Mouse (Mus musculus) C3H10T1/2 (cell line): ENCODE data around the gene Cdyl. TPM values are rescaled to one million over a fixed set of nuclear protein-coding genes. Genes with fewer than 3 reads are reported as not detected.

ENCODE experiments used
- polyA plus RNA-seq, 2 experiments: library from polyadenylated mRNA; unstranded; fragments of >200 nt; fragmentation: generic; extraction: Trizol; gene quantifications; one replicate each; pipeline ENCODE4 v1.2.1; 2012; ENCODE audit warnings: missing spikeins in 2 of 2

Cdyl gene
- 1 to 10 TPM in 1 of 2 experiments, under 1 TPM in 1; 0.60 to 3.5 TPM for polyA plus RNA-seq

GRCm38 (mm10) chr13:35659406-35659985, at the start of gene Cdyl:
TSS of gene Cdyl (plus strand) at chr13:35659833.

DNA sequence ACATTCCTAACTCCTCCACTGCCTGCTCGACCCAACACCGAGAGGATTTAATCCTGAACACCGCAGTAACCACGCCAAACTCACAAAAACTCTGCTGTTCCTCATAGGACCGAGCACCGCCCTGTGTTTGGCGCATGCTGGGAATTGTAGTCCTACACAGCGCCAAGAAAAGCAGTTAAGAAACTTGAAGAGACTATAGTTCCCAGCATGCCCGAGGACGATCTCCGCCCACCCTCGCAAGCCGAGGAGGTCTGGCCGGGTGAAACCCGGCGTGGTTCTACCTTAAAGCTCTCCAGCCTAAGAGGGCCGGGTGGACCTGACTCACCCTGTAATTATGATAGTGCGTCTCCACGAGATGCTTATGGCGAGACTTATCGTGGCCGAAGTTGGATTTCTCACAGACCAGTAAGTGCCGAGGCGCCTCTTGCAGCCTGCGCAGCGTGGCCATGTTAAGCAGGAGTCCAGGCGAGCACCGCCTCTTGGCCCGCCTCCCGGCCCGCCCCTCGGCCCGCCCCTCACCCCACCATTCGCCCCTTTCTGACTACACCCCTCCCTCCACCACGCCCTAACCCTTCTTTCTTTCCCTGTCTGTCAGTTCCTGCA, 246.3 kb downstream of the Cdyl start, which contains the start of gene Rpp40:
Rpp40 (minus strand) TSS at position 481 of the 603 bp plus-strand sequence.

Other genes with a start within 250 kb of the Cdyl start
- gene Rpp40, start 246.5 kb downstream of the Cdyl start, polyA plus RNA-seq, result 10 to 100 TPM; 11.2 to 12.7 TPM